ENCODE assay signal across 20 mouse cellular contexts in the genomic region with DNA sequence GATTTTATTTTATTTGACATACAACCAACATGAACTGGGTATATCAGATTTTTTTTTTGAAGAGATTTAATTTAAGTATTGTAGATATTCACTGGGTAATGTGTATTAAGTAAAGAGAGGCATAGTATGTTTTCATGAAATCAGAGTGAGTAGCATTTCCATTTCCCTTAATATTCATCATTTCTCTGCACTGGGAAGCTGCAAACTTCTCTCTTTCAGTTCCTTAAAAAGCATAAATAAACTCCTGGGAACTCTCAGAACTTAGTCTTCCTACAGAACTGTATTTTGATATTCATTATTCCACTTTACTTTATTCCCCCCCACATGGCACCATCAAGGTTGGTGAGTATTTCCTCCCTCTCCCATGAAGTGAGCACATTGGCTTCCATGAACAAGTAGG. TPM values are rescaled to one million over a fixed set of nuclear protein-coding genes. Genes with fewer than 3 reads are reported as not detected.
"Had no signal": no experiment of that assay in that cellular context is flagged by ENCODE, and none has a peak within 500 bp of the region (broad histone marks: within the 10 kb centered on the region; RNA-seq: fewer than 3 reads in every experiment).

No protein-coding gene starts in this region.

- H3K36me3 ChIP-seq: midbrain, embryonic 10.5 days; midbrain, embryonic 12.5 days; neural tube, embryonic 13.5 days; neural tube, embryonic 15.5 days had no signal

- H3K9me3 ChIP-seq: midbrain, embryonic 10.5 days; midbrain, embryonic 12.5 days; neural tube, embryonic 13.5 days; neural tube, embryonic 15.5 days had no signal

- H3K27ac ChIP-seq: liver, embryonic 14.5 days; midbrain, embryonic 10.5 days; midbrain, embryonic 12.5 days; neural tube, embryonic 13.5 days; neural tube, embryonic 15.5 days had no signal

- DNase-seq: lung, adult 18-20 months; lung, embryonic 14.5 days; lung, postnatal 10 days; lung, postnatal 4 days; midbrain, embryonic 14.5 days; retina, postnatal 1 day; right cerebral cortex, adult 18-20 months; right cerebral cortex, postnatal 25 days; right cerebral cortex, postnatal 4 days; spleen, adult 18-20 months; thymus, postnatal 14 days; thymus, postnatal 36 days had no signal

- H3K9ac ChIP-seq: liver, embryonic 14.5 days; lung, embryonic 14.5 days; midbrain, embryonic 12.5 days; neural tube, embryonic 13.5 days; neural tube, embryonic 15.5 days had no signal

- H3K4me1 ChIP-seq: midbrain, embryonic 12.5 days had no signal

- H3K4me3 ChIP-seq: midbrain, embryonic 10.5 days; midbrain, embryonic 12.5 days; myocyte; neural tube, embryonic 13.5 days; neural tube, embryonic 15.5 days had no signal

- H3K4me2 ChIP-seq: lung, embryonic 14.5 days; midbrain, embryonic 12.5 days; neural tube, embryonic 13.5 days; neural tube, embryonic 15.5 days had no signal

- H3K27me3 ChIP-seq: midbrain, embryonic 12.5 days; neural tube, embryonic 13.5 days; neural tube, embryonic 15.5 days had no signal

- ATAC-seq: midbrain, embryonic 16.5 days had no signal

RNA-seq across cellular contexts. Expression of gene Adgrl3, which starts 23.9 kb away (rescaled TPM):
- total RNA-seq: megakaryocyte-erythroid progenitor cell, adult 5-6 weeks had no signal
